Mouse (Mus musculus) lung, embryonic 15.5 days (tissue): ENCODE data around the gene 4930432M17Rik. TPM values are rescaled to one million over a fixed set of nuclear protein-coding genes. Genes with fewer than 3 reads are reported as not detected.

Experiments
- ATAC-seq: fragments of 200-750 bp; cut with Nextera tagmentation; 2 replicates; pipeline ENCODE4 v1.8.0; 2017; ENCODE audit warnings: moderate number of reproducible peaks, borderline replicate concordance; ENCODE audit not compliant: low FRiP score, low TSS enrichment; ENCODE audit errors: extremely low read depth
- H3K27ac ChIP-seq: fragments of 300-500 bp; sonication (generic); 2 replicates; pipeline ENCODE4 v1.5.1; 2015; ENCODE audit warnings: moderate library complexity, mild to moderate bottlenecking, inconsistent platforms
- H3K27me3 ChIP-seq: fragments of 300-500 bp; sonication (generic); 2 replicates; pipeline ENCODE4 v1.6.1; 2015; ENCODE audit warnings: inconsistent platforms
- H3K36me3 ChIP-seq: fragments of 300-500 bp; sonication (generic); 2 replicates; pipeline ENCODE4 v1.6.1; 2015; ENCODE audit warnings: inconsistent platforms
- H3K4me1 ChIP-seq: fragments of 300-500 bp; sonication (generic); 2 replicates; pipeline ENCODE4 v1.6.1; 2015; ENCODE audit warnings: inconsistent platforms
- H3K4me2 ChIP-seq: fragments of 300-500 bp; sonication (generic); 2 replicates; pipeline ENCODE4 v1.6.1; 2015; ENCODE audit warnings: inconsistent platforms, mild to moderate bottlenecking, moderate library complexity
- H3K4me3 ChIP-seq: fragments of 300-500 bp; sonication (generic); 2 replicates; pipeline ENCODE4 v1.5.1; 2015; ENCODE audit warnings: mild to moderate bottlenecking, inconsistent platforms
- H3K9ac ChIP-seq: fragments of 300-500 bp; sonication (generic); 2 replicates; pipeline ENCODE4 v1.6.1; 2015; ENCODE audit warnings: inconsistent platforms
- H3K9me3 ChIP-seq: fragments of 300-500 bp; sonication (generic); 2 replicates; pipeline ENCODE4 v1.6.1; 2016; ENCODE audit warnings: inconsistent platforms
- whole genome bisulfite sequencing: fragments of 180-500 bp; shearing (Covaris S2); methylation state at CpG from one replicate; pipeline ENCODE4 v1.1.7; 2015; 5-methylcytosine and 5-hydroxymethylcytosine counted together
- polyA plus RNA-seq: library from polyadenylated mRNA; unstranded; fragments of >200 nt; fragmentation: Nextera tagmentation; extraction: Ambion mirVana; gene quantifications from 2 replicates; pipeline ENCODE4 v1.2.1, GENCODE M21; 2015

Gene 4930432M17Rik
- polyA plus RNA-seq, 1 experiment from 2014 or later = not detected

DNA sequence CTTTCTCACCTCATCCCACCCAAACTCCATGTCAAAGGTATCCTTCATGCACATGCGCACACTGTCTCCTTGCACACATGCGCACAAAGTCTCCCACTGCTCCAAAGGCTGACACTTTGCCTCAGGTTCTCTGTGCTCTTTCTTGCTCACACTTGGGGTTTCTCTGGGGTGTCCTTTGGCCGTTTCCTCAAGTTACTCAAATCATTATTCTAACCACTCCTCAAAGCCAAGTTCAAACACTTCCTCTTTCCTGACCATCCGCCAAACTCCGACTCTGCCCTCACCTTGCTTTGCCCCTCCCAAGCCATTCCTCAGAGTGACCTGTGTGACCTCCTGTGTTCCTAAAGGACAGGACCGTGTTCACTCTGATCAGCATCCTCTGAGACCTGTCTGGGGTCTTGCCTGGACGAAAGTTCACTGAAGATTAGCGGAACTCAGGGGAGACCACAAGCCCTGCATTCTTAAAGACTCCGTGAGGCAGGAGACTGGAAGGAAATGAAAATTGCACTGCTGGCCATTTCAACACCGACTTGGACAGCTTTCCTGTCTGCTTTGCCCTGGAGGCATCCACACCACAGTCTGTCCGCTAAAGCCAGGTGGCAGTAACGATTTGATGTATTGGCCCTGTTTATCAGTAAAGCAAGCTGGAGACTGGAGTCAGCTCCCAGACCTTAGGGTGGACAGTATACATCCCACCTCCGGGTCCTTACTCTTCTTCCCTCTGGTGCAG is 22.6 kb downstream of the 4930432M17Rik start:
- Histone ChIP-seq H3K36me3 (no peaks in the 10 kb centered on the region), H3K4me1 (no peaks in the 10 kb centered on the region), H3K9ac (no peak overlapping the region), H3K4me2 (no peak overlapping the region), H3K27ac (no peak overlapping the region), H3K4me3 (no peak overlapping the region), H3K27me3 (no peaks in the 10 kb centered on the region), H3K9me3 (no peaks in the 10 kb centered on the region)
- 64% methylated on average over 13 of the region's 13 CpGs for whole genome bisulfite sequencing
- ATAC-seq = no peak

DNA sequence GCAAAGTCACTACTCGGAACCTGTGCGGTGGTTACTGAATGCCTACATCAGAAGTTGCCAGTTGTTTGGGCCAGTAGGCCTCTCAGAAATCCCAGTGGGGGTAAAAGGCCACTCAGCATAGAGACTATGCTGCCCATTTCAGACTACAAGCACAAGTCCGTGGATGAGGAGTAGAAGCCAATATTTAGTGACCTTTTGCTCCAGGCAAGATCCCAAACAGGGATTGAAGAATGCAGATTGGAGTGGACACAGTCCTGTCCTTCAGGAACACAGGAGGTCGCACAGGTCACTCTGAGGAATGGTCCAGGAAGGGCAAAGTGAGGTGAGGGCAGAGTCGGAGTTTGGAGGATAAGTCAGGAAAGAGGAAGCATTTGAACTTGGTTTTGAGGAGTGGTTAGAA is 23.2 kb downstream of the 4930432M17Rik start:
- H3K9me3 ChIP-seq = no peaks in the 10 kb centered on the region
- H3K9ac ChIP-seq = no peak overlapping the region
- no peaks in the 10 kb centered on the region for H3K36me3 ChIP-seq
- 78% methylated on average over 5 of the region's 5 CpGs for WGBS
- no peak overlapping the region for H3K4me3 ChIP-seq
- H3K27me3 ChIP-seq = no peaks in the 10 kb centered on the region
- no peak overlapping the region for H3K27ac ChIP-seq
- no peak for ATAC-seq
- H3K4me2 ChIP-seq = no peak overlapping the region
- no peaks in the 10 kb centered on the region for H3K4me1 ChIP-seq

DNA sequence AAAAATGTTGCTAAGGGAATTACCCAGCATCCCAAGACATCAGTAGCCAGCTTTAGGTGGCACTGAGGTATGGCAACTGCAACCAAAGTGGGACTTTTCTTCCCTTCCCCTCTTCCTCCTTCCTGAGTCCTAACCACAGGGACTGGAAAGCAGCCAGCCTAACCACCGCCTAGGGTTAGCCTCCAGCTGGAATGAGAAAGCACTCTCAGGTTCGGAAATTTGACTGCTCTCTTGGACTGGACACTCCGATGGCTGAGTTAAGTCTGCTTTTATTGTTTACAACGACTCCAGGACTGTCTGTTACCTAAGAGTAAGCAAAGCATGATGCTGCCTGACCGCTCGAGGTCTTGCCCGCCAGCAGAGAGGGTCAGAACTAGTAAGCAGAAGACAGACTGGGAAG is 26.6 kb downstream of the 4930432M17Rik start:
- Histone ChIP-seq H3K4me2 (no peak overlapping the region), H3K9me3 (no peaks in the 10 kb centered on the region), H3K27me3 (no peaks in the 10 kb centered on the region), H3K9ac (no peak overlapping the region), H3K4me3 (no peak overlapping the region), H3K27ac (no peak overlapping the region), H3K4me1 (peaks cover 7% of the 10 kb centered on the region; the same call in 1 of the 2 replicates), H3K36me3 (no peaks in the 10 kb centered on the region)
- no peak for ATAC-seq
- 72% methylated on average over 7 of the region's 7 CpGs for WGBS

DNA sequence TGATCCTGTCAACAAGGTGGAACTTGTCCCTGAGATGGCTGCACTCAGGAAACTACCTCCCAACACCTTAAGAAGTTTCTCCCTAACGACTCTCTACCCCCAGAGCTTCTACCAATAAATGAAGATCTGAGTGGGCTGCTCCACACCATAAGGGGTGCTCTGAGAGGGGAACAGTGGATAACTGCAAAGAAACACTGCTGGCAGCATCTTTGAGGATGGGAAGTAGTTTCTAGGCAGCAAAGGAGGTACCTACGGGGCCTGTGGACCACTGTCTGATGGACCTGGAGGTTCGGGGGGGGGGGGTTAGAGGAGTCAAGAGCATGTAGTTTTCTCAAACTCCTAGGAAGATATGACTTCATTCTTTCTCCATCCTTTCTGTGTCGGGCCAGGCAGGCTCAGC is 28.8 kb downstream of the 4930432M17Rik start:
- Histone ChIP-seq H3K4me2 (no peak overlapping the region), H3K9me3 (no peaks in the 10 kb centered on the region), H3K27me3 (no peaks in the 10 kb centered on the region), H3K9ac (no peak overlapping the region), H3K27ac (no peak overlapping the region), H3K4me1 (peaks cover 7% of the 10 kb centered on the region; the same call in 1 of the 2 replicates), H3K4me3 (no peak overlapping the region), H3K36me3 (no peaks in the 10 kb centered on the region)
- 62% methylated on average over 4 of the region's 4 CpGs for WGBS
- ATAC-seq = no peak

DNA sequence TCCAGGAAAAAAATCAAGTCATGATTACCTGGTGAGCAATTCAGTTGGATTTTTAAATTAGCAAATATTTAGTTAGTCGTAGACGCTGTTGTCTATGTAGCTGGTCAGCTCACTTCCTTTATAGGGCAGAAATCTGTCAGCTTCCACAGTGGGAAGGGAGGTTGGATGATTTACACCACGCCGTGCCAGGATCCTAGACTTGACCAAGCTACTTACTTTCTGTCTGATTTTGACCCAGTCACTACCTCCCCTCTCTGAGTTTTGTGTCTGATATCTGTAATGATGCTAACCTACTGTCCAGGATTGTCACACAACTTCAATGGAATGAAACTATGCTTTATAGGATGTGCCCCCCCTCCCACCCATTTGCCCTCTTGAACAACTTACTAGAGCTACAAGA is 29.3 kb downstream of the 4930432M17Rik start:
- Histone ChIP-seq H3K27ac (no peak overlapping the region), H3K4me1 (peaks cover 7% of the 10 kb centered on the region; the same call in 1 of the 2 replicates), H3K4me3 (no peak overlapping the region), H3K27me3 (no peaks in the 10 kb centered on the region), H3K9ac (no peak overlapping the region), H3K4me2 (no peak overlapping the region), H3K9me3 (no peaks in the 10 kb centered on the region), H3K36me3 (no peaks in the 10 kb centered on the region)
- WGBS = 70% methylated on average over 4 of the region's 4 CpGs
- no peak for ATAC-seq

DNA sequence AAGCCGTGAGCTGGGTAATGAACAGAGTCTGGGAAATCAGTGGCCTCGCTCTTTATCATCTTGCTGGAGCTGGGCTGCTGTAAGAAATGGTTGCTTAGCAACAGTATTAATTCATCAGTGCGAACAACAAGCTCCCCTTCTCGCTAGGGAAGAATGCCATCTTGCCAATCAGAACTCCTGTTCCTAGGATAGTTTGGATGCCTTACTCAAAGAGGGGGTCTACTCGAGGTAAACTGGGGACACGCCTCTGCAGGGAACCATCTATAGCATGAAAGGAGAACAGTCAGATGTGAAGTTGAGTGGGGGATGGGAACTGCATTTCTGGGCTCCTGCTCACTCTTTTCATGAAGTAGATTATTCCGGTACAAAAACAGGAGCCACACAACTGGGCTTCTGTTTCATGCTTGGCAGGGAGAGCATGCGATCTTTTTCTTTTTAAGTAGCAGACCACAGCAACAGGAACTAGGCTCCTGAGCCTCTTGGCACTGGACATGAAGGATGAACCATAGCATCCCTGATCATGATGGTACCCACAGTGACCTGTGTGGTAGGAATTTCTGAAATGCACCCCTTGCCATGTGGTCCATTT is 29.9 kb downstream of the 4930432M17Rik start:
- no peak overlapping the region for H3K4me3 ChIP-seq
- ATAC-seq = no peak
- H3K36me3 ChIP-seq = no peaks in the 10 kb centered on the region
- peaks cover 7% of the 10 kb centered on the region; the same call in 1 of the 2 replicates for H3K4me1 ChIP-seq
- no peak overlapping the region for H3K27ac ChIP-seq
- H3K4me2 ChIP-seq = no peak overlapping the region
- WGBS = 28% methylated on average over 8 of the region's 8 CpGs
- no peaks in the 10 kb centered on the region for H3K9me3 ChIP-seq
- H3K27me3 ChIP-seq = no peaks in the 10 kb centered on the region
- H3K9ac ChIP-seq = no peak overlapping the region

DNA sequence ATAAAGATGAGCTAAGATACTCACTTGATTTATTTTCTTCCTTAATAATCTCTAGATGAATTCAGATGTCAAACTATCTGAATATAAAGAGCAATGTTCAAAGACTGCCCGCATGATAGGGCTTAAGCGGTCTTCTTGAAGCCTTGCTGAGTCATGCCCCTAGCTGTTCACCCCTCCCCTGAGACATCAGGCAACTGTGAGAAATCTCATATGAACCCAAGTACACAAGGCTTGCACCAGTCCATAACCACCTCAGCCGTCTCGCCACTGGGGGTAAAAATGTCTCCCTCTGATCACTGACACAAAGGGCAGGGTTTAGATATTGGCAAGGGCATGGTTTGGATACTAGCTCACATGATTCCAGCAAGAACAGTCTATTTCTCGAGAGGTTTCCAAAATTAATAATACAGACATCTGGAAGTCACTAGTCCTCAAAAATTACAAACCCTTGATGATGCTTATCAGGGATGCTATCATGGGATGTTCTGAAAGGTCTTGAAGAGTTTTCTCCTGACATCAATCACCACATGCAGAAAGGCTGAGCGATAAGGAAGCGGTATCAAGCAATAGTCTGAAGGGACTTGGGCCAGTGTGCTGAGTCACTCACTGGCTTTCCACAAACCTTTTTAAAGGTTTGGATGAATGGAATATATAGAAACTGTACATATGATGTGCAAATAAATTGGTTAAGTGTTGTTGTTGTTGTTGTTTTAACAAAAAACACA is 32.8 kb downstream of the 4930432M17Rik start:
- no peak overlapping the region for H3K9ac ChIP-seq
- H3K36me3 ChIP-seq = no peaks in the 10 kb centered on the region
- no peak for ATAC-seq
- H3K4me1 ChIP-seq = peaks cover 14% of the 10 kb centered on the region
- H3K4me3 ChIP-seq = no peak overlapping the region
- H3K27me3 ChIP-seq = no peaks in the 10 kb centered on the region
- no peak overlapping the region for H3K4me2 ChIP-seq
- no peaks in the 10 kb centered on the region for H3K9me3 ChIP-seq
- H3K27ac ChIP-seq = no peak overlapping the region
- WGBS = 83% methylated on average over 7 of the region's 7 CpGs

DNA sequence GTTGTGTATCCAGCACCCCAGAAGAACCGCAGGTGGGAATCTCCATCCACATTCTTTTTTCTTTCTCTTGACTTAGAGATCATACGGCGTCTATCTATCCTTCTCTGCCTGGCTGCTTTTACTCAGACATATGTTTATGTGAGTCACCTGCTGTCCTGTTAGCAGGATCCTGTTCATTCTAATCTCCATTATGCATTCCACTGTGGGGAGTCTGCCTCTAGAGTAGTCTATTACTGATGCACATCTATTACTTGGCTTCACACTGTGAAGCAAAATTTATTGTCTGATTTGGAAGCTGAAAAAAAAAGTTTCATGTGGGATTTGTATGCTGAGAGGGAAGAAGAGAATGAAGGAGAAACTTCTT is 33.3 kb downstream of the 4930432M17Rik start:
- peaks cover 14% of the 10 kb centered on the region for H3K4me1 ChIP-seq
- WGBS = 84% methylated on average over 3 of the region's 3 CpGs
- H3K4me3 ChIP-seq = no peak overlapping the region
- no peaks in the 10 kb centered on the region for H3K27me3 ChIP-seq
- no peak overlapping the region for H3K4me2 ChIP-seq
- no peaks in the 10 kb centered on the region for H3K36me3 ChIP-seq
- no peaks in the 10 kb centered on the region for H3K9me3 ChIP-seq
- H3K9ac ChIP-seq = no peak overlapping the region
- H3K27ac ChIP-seq = no peak overlapping the region
- no peak for ATAC-seq

DNA sequence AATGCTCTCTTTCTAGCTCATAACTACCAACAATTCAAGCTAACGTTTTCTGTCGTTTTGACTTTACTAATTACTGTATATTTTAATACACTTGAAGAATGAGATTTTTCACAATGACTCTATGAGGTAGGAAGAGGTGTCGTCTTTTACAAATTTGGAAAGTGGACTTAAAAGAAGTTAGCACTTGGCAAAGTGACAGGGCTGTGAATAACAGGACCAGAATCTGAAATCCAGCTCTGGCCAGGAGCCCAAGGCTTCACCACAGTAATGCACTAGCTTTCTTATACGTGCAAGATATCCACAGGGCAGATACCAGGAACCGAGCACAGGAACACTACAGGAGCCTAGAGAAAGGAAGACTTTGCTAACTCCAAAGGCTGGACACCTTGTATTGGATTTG is 35.5 kb downstream of the 4930432M17Rik start:
- H3K4me3 ChIP-seq = no peak overlapping the region
- no peak overlapping the region for H3K4me2 ChIP-seq
- H3K27me3 ChIP-seq = no peaks in the 10 kb centered on the region
- 39% methylated on average over 5 of the region's 5 CpGs for WGBS
- no peak overlapping the region for H3K9ac ChIP-seq
- no peak overlapping the region for H3K27ac ChIP-seq
- H3K36me3 ChIP-seq = no peaks in the 10 kb centered on the region
- no peaks in the 10 kb centered on the region for H3K9me3 ChIP-seq
- no peak for ATAC-seq
- peaks cover 8% of the 10 kb centered on the region for H3K4me1 ChIP-seq

DNA sequence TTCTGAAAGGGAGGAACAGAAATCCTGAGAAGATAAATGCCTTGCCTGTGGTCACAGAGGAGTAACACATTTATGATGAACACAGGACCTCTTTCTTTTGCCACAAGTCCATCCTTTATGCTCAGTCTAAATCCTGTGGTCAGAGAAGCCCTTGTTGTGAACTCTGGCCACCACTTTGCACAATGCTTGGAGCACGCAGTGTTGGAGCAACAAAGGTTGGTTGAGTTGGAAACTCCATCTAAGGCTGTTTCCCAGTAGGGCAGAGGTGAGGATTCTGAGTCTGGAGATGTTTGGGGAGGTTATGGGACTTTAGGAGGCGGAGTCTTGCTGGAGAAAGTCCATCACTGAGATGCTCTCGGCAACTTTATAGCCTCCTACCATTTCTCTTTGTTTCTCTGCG is 36.5 kb downstream of the 4930432M17Rik start:
- Histone ChIP-seq H3K9me3 (no peaks in the 10 kb centered on the region), H3K4me1 (peaks cover 8% of the 10 kb centered on the region), H3K9ac (no peak overlapping the region), H3K27me3 (no peaks in the 10 kb centered on the region), H3K4me3 (no peak overlapping the region), H3K27ac (no peak overlapping the region), H3K36me3 (no peaks in the 10 kb centered on the region), H3K4me2 (no peak overlapping the region)
- WGBS = 91% methylated on average over 4 of the region's 4 CpGs
- ATAC-seq = no peak

DNA sequence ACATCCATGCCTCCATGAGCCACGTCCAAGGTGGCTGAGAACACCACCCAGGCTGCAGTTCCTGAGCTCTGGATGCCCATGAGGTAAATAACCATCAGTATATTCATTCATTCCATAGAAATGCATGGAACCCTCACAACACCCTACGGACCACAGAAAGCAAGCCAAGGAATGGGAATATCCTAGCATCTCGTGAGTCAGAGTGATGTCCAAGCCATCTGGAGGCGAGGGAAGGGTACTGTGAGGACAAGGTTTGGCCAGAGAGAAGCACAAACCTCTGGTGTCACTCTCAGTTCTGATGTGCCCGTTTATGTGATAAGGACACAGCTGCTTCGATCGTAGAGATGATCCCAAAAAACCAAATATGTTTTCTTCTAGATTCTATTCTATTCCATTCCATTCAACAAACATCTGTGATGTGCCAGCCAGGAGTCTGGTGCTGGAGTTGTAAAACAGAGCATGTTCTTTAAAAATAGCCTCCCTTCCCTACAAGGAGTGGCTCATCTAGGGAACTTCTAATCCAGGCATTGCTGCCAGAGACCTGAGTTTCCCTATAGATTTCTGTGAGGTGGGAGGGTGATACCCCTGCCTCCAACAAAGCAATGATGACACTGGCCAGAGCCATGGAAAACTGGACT is 40.5 kb downstream of the 4930432M17Rik start:
- Histone ChIP-seq H3K4me3 (no peak overlapping the region), H3K27me3 (no peaks in the 10 kb centered on the region), H3K4me2 (no peak overlapping the region), H3K9ac (no peak overlapping the region), H3K4me1 (peaks cover 18% of the 10 kb centered on the region), H3K36me3 (no peaks in the 10 kb centered on the region), H3K9me3 (no peaks in the 10 kb centered on the region), H3K27ac (no peak overlapping the region)
- no peak for ATAC-seq
- 78% methylated on average over 7 of the region's 7 CpGs for WGBS

DNA sequence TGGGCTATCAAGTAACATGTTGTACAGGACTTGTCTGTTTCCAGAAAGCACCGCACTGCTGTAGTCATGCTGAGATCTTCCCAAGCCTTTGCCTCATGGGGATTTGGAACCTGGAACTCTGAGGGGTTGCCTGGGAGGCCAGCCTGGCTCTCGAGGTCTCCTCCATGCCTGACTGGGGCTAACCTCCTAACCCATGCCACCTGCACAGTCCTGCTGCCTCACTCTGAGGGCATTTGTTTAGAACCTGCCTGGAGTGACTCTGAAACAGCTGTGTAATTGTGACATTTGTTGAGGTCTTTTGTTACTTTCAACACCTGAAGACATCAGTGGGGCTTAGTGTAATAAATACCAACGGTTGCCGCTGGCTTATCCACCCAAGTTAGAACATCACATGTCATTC is 41.7 kb downstream of the 4930432M17Rik start:
- H3K4me1 ChIP-seq = peaks cover 14% of the 10 kb centered on the region
- H3K4me3 ChIP-seq = no peak overlapping the region
- H3K27me3 ChIP-seq = no peaks in the 10 kb centered on the region
- H3K27ac ChIP-seq = no peak overlapping the region
- no peak overlapping the region for H3K4me2 ChIP-seq
- 41% methylated on average over 4 of the region's 4 CpGs for WGBS
- H3K36me3 ChIP-seq = no peaks in the 10 kb centered on the region
- no peaks in the 10 kb centered on the region for H3K9me3 ChIP-seq
- no peak for ATAC-seq
- H3K9ac ChIP-seq = no peak overlapping the region
